Mouse (Mus musculus) hindbrain, embryonic 10.5 days (tissue): Measurements from ENCODE around the gene Gm45521. TPM values are rescaled to one million over a fixed set of nuclear protein-coding genes. Genes with fewer than 3 reads are reported as not detected.

Experiments used
- DNase-seq: peaks from one replicate; pipeline ENCODE4 v3.0.0-alpha.2; 2017; ENCODE audit warnings: low spot score
- H3K27ac ChIP-seq: fragments of 300-500 bp; sonication (generic); 2 replicates; pipeline ENCODE4 v1.5.1; 2016; ENCODE audit warnings: mild to moderate bottlenecking, moderate library complexity
- H3K27me3 ChIP-seq: fragments of 300-500 bp; sonication (generic); 2 replicates; pipeline ENCODE4 v1.6.1; 2016; ENCODE audit warnings: mild to moderate bottlenecking; ENCODE audit not compliant: poor library complexity, insufficient read depth, severe bottlenecking
- H3K36me3 ChIP-seq: fragments of 300-500 bp; sonication (generic); 2 replicates; pipeline ENCODE4 v1.6.1; 2016; ENCODE audit warnings: mild to moderate bottlenecking, moderate library complexity
- H3K4me1 ChIP-seq: fragments of 300-500 bp; sonication (generic); replicated peaks from 2 replicates; pipeline ENCODE4 v1.6.1; 2016; ENCODE audit warnings: mild to moderate bottlenecking
- H3K4me3 ChIP-seq: fragments of 300-500 bp; sonication (generic); 2 replicates; pipeline ENCODE4 v1.5.1; 2016; ENCODE audit warnings: mild to moderate bottlenecking, moderate library complexity
- H3K9me3 ChIP-seq: fragments of 300-500 bp; sonication (generic); 2 replicates; pipeline ENCODE4 v1.6.1; 2016; ENCODE audit warnings: mild to moderate bottlenecking, moderate library complexity
- WGBS: fragments of 180-500 bp; shearing (Covaris S2); methylation state at CpG from one replicate; pipeline ENCODE4 v1.1.7; 2016; 5-methylcytosine and 5-hydroxymethylcytosine counted together
- polyA plus RNA-seq: library from polyadenylated mRNA; unstranded; fragments of >200 nt; fragmentation: Nextera tagmentation; extraction: Ambion mirVana; gene quantifications from 2 replicates; pipeline ENCODE4 v1.2.1, GENCODE M21; 2016

Gm45521 gene
- polyA plus RNA-seq, 1 experiment from 2014 or later = 0.56 TPM

GRCm38 (mm10) chr14:7961714-7962113, 4.6 kb downstream of the Gm45521 start:
- Histone ChIP-seq H3K27ac (no peak overlapping the region), H3K4me3 (no peak overlapping the region), H3K4me1 (peaks cover 9% of the 10 kb centered on the region), H3K9me3 (no peaks in the 10 kb centered on the region), H3K36me3 (no peaks in the 10 kb centered on the region), H3K27me3 (no peaks in the 10 kb centered on the region)
- no peak for DNase-seq
- WGBS = 87% methylated on average over 5 of the region's 5 CpGs

DNA sequence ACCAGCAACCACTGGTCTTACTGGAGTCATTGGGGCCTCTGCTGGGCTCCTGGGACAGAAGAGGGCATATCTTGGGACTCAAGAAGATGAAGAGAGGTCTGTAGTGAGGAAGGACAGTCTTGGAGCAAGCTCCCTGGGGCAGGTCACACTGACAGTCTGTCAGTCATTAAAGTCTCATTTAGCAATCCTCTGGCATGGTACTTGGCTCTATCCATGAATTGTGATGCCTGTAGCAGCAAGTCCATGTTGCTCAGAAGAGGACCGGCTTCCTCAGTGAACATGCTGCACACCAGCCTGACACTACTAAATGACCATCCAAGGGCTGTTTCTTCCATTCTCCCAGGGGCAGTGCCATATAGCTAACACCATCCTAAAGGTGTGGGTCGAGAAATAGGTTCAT, 5.5 kb downstream of the Gm45521 start:
- H3K36me3 ChIP-seq = no peaks in the 10 kb centered on the region
- no peak overlapping the region for H3K4me3 ChIP-seq
- H3K9me3 ChIP-seq = no peaks in the 10 kb centered on the region
- DNase-seq = no peak
- H3K27ac ChIP-seq = no peak overlapping the region
- 83% methylated on average over 2 of the region's 2 CpGs for WGBS
- H3K4me1 ChIP-seq = no peaks in the 10 kb centered on the region
- H3K27me3 ChIP-seq = no peaks in the 10 kb centered on the region; the same call in 1 of the 2 replicates

- Histone ChIP-seq H3K9me3 (no peaks in the 10 kb centered on the region), H3K27me3 (no peaks in the 10 kb centered on the region; the same call in 1 of the 2 replicates), H3K36me3 (no peaks in the 10 kb centered on the region), H3K4me1 (no peaks in the 10 kb centered on the region), H3K4me3 (no peak overlapping the region), H3K27ac (no peak overlapping the region)
- no peak for DNase-seq
- WGBS = 63% methylated on average over 7 of the region's 7 CpGs
Observed at GRCm38 (mm10) chr14:7963160-7963559, 6.1 kb downstream of the Gm45521 start.

DNA sequence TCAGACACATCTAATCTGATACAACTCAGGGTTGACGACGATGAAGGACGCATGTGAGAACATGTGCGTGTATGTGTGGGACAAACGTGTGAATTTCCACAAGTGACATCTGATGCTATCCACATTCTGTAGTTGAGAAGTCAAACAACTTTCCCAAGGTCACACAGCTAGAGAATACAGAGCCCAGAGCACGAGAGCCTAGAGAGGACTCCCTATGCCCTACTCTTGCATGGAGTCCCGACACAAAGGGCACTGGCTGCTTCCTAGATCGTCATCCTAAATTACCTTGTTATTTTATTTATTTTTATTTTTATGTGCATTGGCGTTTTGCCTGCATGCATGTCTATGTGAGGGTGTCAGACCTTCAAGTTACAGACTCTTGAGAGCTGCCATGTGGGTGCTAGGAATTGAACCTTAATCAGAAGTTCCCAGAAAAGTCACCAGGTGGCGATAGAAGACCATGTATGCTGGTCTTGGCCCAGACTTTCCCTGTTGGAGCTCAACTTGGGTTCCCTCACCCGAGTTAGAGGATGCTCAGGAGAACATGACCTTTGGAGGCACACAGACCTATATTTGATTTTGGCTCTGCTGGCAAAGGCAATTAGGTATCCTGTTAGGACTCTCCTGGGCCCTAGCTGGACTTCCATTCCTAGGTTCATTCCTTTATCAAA, 7.3 kb downstream of the Gm45521 start:
- Histone ChIP-seq H3K4me1 (no peaks in the 10 kb centered on the region), H3K36me3 (no peaks in the 10 kb centered on the region), H3K4me3 (no peak overlapping the region), H3K9me3 (no peaks in the 10 kb centered on the region), H3K27ac (no peak overlapping the region), H3K27me3 (no peaks in the 10 kb centered on the region; the same call in 1 of the 2 replicates)
- peak; percentile 68 for DNase-seq
- 53% methylated on average over 11 of the region's 11 CpGs for WGBS

DNA sequence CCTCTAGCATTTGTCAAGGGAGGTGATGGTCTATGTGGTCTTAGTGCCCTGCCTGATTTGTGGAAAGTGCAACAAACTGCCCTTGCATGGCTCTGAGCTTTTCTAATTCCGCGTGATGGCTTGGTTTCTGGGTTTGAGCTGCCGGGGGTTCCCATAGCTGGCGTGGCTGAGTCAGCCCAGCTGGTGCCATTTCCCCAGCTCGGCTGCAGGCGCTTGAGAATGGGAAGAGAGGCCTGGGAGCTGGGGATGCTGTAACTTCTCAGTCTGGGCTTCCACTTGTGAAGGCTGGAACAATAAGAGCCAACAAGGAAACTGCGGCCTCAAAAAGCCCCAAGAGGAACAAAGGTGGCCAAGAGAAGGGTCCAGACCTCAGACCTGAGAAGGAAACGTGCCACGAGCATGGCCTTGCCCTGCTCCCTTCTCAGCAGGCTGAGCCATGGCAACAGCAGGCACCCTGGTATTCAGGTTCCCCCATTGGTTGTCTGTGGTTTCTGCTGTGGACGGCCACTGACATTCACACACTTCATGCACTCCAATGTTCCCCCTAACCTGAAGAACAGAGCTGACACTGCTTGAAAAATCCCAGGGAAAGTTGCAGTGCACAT, 14.9 kb downstream of the Gm45521 start:
- no peak overlapping the region for H3K27ac ChIP-seq
- WGBS = 70% methylated on average over 10 of the region's 10 CpGs

DNA sequence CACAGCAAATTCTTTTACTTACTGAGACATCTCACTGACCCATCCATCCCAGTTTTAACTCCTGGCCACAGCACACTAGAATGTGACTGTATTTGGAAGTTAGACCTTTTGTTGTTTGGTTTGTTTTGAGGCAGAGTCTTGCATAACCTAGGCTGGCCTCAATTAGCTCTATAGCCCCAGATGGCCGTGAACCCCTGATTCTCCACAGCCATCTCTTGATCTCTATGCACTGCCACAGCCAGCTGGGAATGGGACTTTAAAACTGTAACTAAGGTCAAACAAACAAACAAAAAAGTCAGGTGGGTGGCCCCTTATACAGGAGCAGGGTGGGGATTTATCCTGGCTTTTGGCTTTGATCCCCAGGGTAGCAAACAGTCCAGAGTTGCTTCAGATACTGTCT, 17.6 kb downstream of the Gm45521 start:
- no peaks in the 10 kb centered on the region for H3K9me3 ChIP-seq
- no peak overlapping the region for H3K4me3 ChIP-seq
- no peaks in the 10 kb centered on the region for H3K4me1 ChIP-seq
- H3K36me3 ChIP-seq = no peaks in the 10 kb centered on the region
- 89% methylated on average over 1 of the region's 1 CpGs for WGBS
- DNase-seq = no peak
- H3K27ac ChIP-seq = no peak overlapping the region
- no peaks in the 10 kb centered on the region for H3K27me3 ChIP-seq

More for the DNA sequence above, 14.9 kb downstream of the Gm45521 start:
- no peaks in the 10 kb centered on the region for H3K4me1 ChIP-seq
- no peaks in the 10 kb centered on the region; the same call in 1 of the 2 replicates for H3K27me3 ChIP-seq
- DNase-seq = no peak
- no peaks in the 10 kb centered on the region for H3K36me3 ChIP-seq
- H3K9me3 ChIP-seq = no peaks in the 10 kb centered on the region
- no peak overlapping the region for H3K4me3 ChIP-seq

- Histone ChIP-seq H3K27me3 (no peaks in the 10 kb centered on the region), H3K36me3 (no peaks in the 10 kb centered on the region), H3K4me3 (no peak overlapping the region), H3K9me3 (no peaks in the 10 kb centered on the region), H3K4me1 (no peaks in the 10 kb centered on the region), H3K27ac (no peak overlapping the region)
- DNase-seq = no peak
- 88% methylated on average over 6 of the region's 6 CpGs for WGBS
Observed at GRCm38 (mm10) chr14:7975177-7975576, 18.1 kb downstream of the Gm45521 start.

DNA sequence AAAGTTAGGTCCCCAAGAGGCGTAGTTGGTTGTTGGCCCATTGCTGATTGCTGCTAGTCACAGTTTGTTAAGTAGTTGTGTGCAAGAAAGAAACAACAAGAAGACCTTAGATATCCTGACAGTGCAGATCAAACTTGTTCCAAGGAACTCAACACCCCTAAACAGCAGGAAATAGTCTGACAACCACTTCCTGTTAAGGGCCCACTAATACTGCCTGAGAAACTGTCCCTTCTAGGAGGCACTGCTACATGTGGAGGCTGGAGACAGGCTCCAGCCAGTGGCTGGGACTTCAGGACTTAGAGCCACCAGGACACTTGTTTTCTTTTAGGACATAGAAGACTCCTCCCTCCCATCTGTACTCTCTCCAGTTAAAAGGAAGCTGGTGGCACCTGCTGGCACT, 20.4 kb downstream of the Gm45521 start:
- H3K27me3 ChIP-seq = no peaks in the 10 kb centered on the region
- no peaks in the 10 kb centered on the region for H3K36me3 ChIP-seq
- WGBS = 93% methylated on average over 1 of the region's 1 CpGs
- H3K4me3 ChIP-seq = no peak overlapping the region
- no peaks in the 10 kb centered on the region for H3K9me3 ChIP-seq
- no peak for DNase-seq
- no peak overlapping the region for H3K27ac ChIP-seq
- H3K4me1 ChIP-seq = no peaks in the 10 kb centered on the region

GRCm38 (mm10) chr14:7978183-7978582, 21.1 kb downstream of the Gm45521 start:
- Histone ChIP-seq H3K27ac (no peak overlapping the region), H3K27me3 (no peaks in the 10 kb centered on the region), H3K9me3 (no peaks in the 10 kb centered on the region), H3K4me3 (no peak overlapping the region), H3K4me1 (no peaks in the 10 kb centered on the region), H3K36me3 (no peaks in the 10 kb centered on the region)
- DNase-seq = no peak
- WGBS = 81% methylated on average over 1 of the region's 1 CpGs

DNA sequence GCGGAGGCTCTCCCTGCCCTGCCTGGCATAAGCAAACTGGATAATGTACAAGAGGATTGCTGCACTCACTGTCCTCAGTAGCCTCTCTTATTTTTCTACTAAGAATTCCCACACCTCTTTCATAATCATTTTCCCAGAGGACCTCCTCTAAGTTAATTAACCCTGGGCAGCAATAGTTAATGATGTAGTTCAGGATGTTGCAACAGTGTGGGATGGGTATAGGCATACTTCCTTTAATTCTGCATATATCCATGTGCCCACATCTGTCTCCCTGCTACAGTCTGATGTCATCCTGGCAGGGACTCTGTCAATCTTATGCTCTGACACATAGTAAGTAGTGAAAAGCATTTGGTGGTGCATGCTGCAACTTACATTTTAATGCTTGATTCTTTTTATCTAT, 24.1 kb downstream of the Gm45521 start:
- 86% methylated on average over 1 of the region's 1 CpGs for WGBS
- Histone ChIP-seq H3K36me3 (no peaks in the 10 kb centered on the region), H3K27ac (no peak overlapping the region), H3K4me3 (no peak overlapping the region), H3K9me3 (no peaks in the 10 kb centered on the region), H3K27me3 (no peaks in the 10 kb centered on the region), H3K4me1 (no peaks in the 10 kb centered on the region)
- DNase-seq = no peak

DNA sequence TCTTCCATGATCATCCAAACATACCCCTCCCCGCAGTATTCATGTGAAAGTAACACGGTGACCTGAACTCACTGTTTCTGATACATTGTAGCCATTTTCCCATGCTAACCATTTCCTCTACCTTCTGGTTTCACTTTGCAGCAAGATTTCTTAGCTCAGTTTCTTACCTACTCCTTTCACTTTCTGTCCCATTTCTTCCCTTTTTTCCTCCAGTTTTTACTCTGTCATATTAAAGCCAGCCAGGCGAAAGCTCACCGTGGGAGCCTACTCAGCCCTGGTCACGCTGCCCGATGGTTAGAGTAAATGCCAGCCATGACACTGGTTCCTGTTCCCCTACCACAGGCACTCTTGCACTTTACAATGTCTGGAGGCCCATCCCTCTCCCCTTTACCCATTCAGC, 29.8 kb downstream of the Gm45521 start:
- no peak overlapping the region for H3K27ac ChIP-seq
- 94% methylated on average over 6 of the region's 6 CpGs for WGBS
- H3K4me1 ChIP-seq = peaks cover 7% of the 10 kb centered on the region
- no peaks in the 10 kb centered on the region for H3K36me3 ChIP-seq
- H3K4me3 ChIP-seq = no peak overlapping the region
- no peaks in the 10 kb centered on the region for H3K27me3 ChIP-seq
- no peak for DNase-seq
- no peaks in the 10 kb centered on the region for H3K9me3 ChIP-seq

DNA sequence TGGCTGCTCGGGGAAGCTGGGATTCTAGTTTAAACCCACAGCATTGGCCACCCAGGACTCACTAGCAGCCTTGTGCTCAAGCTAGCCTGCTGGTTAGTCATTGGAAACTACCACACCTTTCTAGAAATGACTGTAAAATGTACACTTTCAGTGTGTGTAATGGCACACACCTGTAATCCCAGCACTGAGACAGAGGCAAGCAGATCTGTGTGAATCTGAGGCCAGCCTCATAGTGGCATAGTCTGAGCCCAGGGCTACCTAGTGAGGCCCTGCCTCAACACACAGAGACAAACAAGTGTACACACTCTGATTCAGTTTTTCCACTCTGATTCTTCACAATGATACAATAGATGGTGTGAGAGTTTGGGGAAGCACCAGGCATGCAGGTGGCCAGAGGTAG, 32.3 kb downstream of the Gm45521 start:
- H3K4me3 ChIP-seq = no peak overlapping the region
- no peaks in the 10 kb centered on the region for H3K9me3 ChIP-seq
- no peaks in the 10 kb centered on the region for H3K36me3 ChIP-seq
- peaks cover 7% of the 10 kb centered on the region for H3K4me1 ChIP-seq
- H3K27me3 ChIP-seq = no peaks in the 10 kb centered on the region
- no peak for DNase-seq
- no peak overlapping the region for H3K27ac ChIP-seq
- 57% methylated on average over 1 of the region's 1 CpGs for WGBS

- DNase-seq = no peak
- WGBS = 81% methylated on average over 3 of the region's 3 CpGs
- Histone ChIP-seq H3K36me3 (no peaks in the 10 kb centered on the region), H3K27ac (no peak overlapping the region), H3K4me3 (no peak overlapping the region), H3K27me3 (no peaks in the 10 kb centered on the region), H3K9me3 (no peaks in the 10 kb centered on the region), H3K4me1 (peaks cover 7% of the 10 kb centered on the region)
Observed at GRCm38 (mm10) chr14:7989961-7990360, 32.9 kb downstream of the Gm45521 start.
